Mouse (Mus musculus) stomach, embryonic 16.5 days (tissue): ENCODE data around the gene Kpna7. TPM values are rescaled to one million over a fixed set of nuclear protein-coding genes. Genes with fewer than 3 reads are reported as not detected.
A peak's percentile ranks its signal among the peaks of the same experiment; 100 is the strongest.
"Not testable (repeated sequence)": the region's sequence is repeated elsewhere in the genome, so short reads cannot be mapped to it uniquely, and the experiment has no call there.

Experiments
- ATAC-seq: fragments of 200-750 bp; cut with Nextera tagmentation; 2 replicates; pipeline ENCODE4 v1.8.0; 2017; ENCODE audit warnings: moderate number of reproducible peaks, moderate TSS enrichment; ENCODE audit not compliant: insufficient read depth, low FRiP score
- H3K27ac ChIP-seq: fragments of 300-500 bp; sonication (generic); 2 replicates; pipeline ENCODE4 v1.5.1; 2014; ENCODE audit warnings: low read length
- H3K27me3 ChIP-seq: fragments of 300-500 bp; sonication (generic); 2 replicates; pipeline ENCODE4 v1.6.1; 2014; ENCODE audit warnings: low read length, control low read depth, mixed read lengths; ENCODE audit not compliant: control insufficient read depth, insufficient read depth
- H3K36me3 ChIP-seq: fragments of 300-500 bp; sonication (generic); 2 replicates; pipeline ENCODE4 v1.6.1; 2014; ENCODE audit warnings: low read length; ENCODE audit not compliant: control insufficient read depth, insufficient read depth
- H3K4me1 ChIP-seq: fragments of 300-500 bp; sonication (generic); 2 replicates; pipeline ENCODE4 v1.6.1; 2014; ENCODE audit warnings: low read length, control low read depth, mixed read lengths; ENCODE audit not compliant: control insufficient read depth, insufficient read depth
- H3K4me2 ChIP-seq: fragments of 300-500 bp; sonication (generic); 2 replicates; pipeline ENCODE4 v1.6.1; 2014; ENCODE audit warnings: low read depth, low read length, mixed read lengths
- H3K4me3 ChIP-seq: fragments of 300-500 bp; sonication (generic); replicated peaks from 2 replicates; pipeline ENCODE4 v1.5.1; 2014; ENCODE audit warnings: mild to moderate bottlenecking, low read length
- H3K9ac ChIP-seq: fragments of 300-500 bp; sonication (generic); 2 replicates; pipeline ENCODE4 v1.6.1; 2014; ENCODE audit warnings: low read length
- H3K9me3 ChIP-seq: fragments of 300-500 bp; sonication (generic); replicated peaks from 2 replicates; pipeline ENCODE4 v1.6.1; 2016; ENCODE audit warnings: low read length, control low read depth; ENCODE audit not compliant: control insufficient read depth
- WGBS: fragments of 180-500 bp; shearing (Covaris S2); extraction: QIAGEN DNeasy Blood & Tissue Kit; methylation state at CpG from one replicate; pipeline ENCODE4 v1.1.7; 2014; 5-methylcytosine and 5-hydroxymethylcytosine counted together
- polyA plus RNA-seq: library from polyadenylated mRNA; unstranded; fragments of >200 nt; fragmentation: Nextera tagmentation; extraction: Ambion mirVana; gene quantifications from 2 replicates; pipeline ENCODE4 v1.2.1, GENCODE M21; 2015

Gene Kpna7
- polyA plus RNA-seq, 1 experiment from 2014 or later: 0.08 TPM

GRCm38 (mm10) chr5:145112566-145112965, 28.7 kb upstream of the Kpna7 start:
- no peak overlapping the region for H3K4me3 ChIP-seq
- H3K4me2 ChIP-seq: no peak overlapping the region
- H3K27ac ChIP-seq: no peak overlapping the region
- peaks cover 25% of the 10 kb centered on the region for H3K4me1 ChIP-seq
- no peaks in the 10 kb centered on the region for H3K27me3 ChIP-seq
- H3K36me3 ChIP-seq: peaks cover 6% of the 10 kb centered on the region; the same call in 1 of the 2 replicates
- no peak for ATAC-seq
- no peak overlapping the region for H3K9ac ChIP-seq
- 79% methylated on average over 8 of the region's 8 CpGs for WGBS
- H3K9me3 ChIP-seq: no peaks in the 10 kb centered on the region

- WGBS: 82% methylated on average over 6 of the region's 6 CpGs
- no peak overlapping the region for H3K27ac ChIP-seq
- peaks cover 7% of the 10 kb centered on the region for H3K4me1 ChIP-seq
- no peaks in the 10 kb centered on the region for H3K9me3 ChIP-seq
- H3K27me3 ChIP-seq: no peaks in the 10 kb centered on the region
- no peak overlapping the region for H3K9ac ChIP-seq
- ATAC-seq: no peak
- peaks cover 8% of the 10 kb centered on the region; the same call in 1 of the 2 replicates for H3K36me3 ChIP-seq
- no peak overlapping the region for H3K4me2 ChIP-seq
- H3K4me3 ChIP-seq: no peak overlapping the region
Observed at GRCm38 (mm10) chr5:145110401-145110800, 26.6 kb upstream of the Kpna7 start.

- Histone ChIP-seq H3K9ac (no peak overlapping the region), H3K36me3 (peaks cover 35% of the 10 kb centered on the region), H3K4me1 (no peaks in the 10 kb centered on the region), H3K4me2 (no peak overlapping the region), H3K9me3 (no peaks in the 10 kb centered on the region), H3K27ac (no peak overlapping the region), H3K4me3 (no peak overlapping the region), H3K27me3 (no peaks in the 10 kb centered on the region)
- 85% methylated on average over 9 of the region's 9 CpGs for WGBS
- no peak for ATAC-seq
Observed at GRCm38 (mm10) chr5:145105694-145106275, 22.0 kb upstream of the Kpna7 start.

- H3K27ac ChIP-seq: no peak overlapping the region
- no peaks in the 10 kb centered on the region for H3K27me3 ChIP-seq
- 84% methylated on average over 9 of the region's 9 CpGs for WGBS
- peak; percentile 49; the same call in 1 of the 2 replicates for ATAC-seq
- no peak overlapping the region for H3K4me3 ChIP-seq
- H3K36me3 ChIP-seq: peaks cover 45% of the 10 kb centered on the region
- H3K4me1 ChIP-seq: no peaks in the 10 kb centered on the region
- H3K9me3 ChIP-seq: no peaks in the 10 kb centered on the region
- H3K4me2 ChIP-seq: no peak overlapping the region
- H3K9ac ChIP-seq: no peak overlapping the region
Observed at GRCm38 (mm10) chr5:145104328-145104727, 20.5 kb upstream of the Kpna7 start.

GRCm38 (mm10) chr5:145102706-145103105, 18.9 kb upstream of the Kpna7 start:
- ATAC-seq: peak; percentile 68; the same call in 1 of the 2 replicates
- H3K4me2 ChIP-seq: no peak overlapping the region
- H3K4me1 ChIP-seq: no peaks in the 10 kb centered on the region
- H3K36me3 ChIP-seq: peaks cover 45% of the 10 kb centered on the region
- no peak overlapping the region for H3K9ac ChIP-seq
- H3K27ac ChIP-seq: no peak overlapping the region
- H3K4me3 ChIP-seq: no peak overlapping the region
- no peaks in the 10 kb centered on the region for H3K9me3 ChIP-seq
- 67% methylated on average over 4 of the region's 4 CpGs for WGBS
- no peaks in the 10 kb centered on the region for H3K27me3 ChIP-seq

- not testable (repeated sequence) for H3K4me1 ChIP-seq, H3K27ac ChIP-seq, ATAC-seq, H3K4me2 ChIP-seq, H3K9ac ChIP-seq, H3K4me3 ChIP-seq, H3K9me3 ChIP-seq, H3K27me3 ChIP-seq
- 97% methylated on average over 11 of the region's 11 CpGs for WGBS
- H3K36me3 ChIP-seq: peaks cover 45% of the 10 kb centered on the region
Observed at GRCm38 (mm10) chr5:145101451-145101850, 17.6 kb upstream of the Kpna7 start.

GRCm38 (mm10) chr5:145100960-145101359, 17.1 kb upstream of the Kpna7 start:
- H3K36me3 ChIP-seq: peaks cover 49% of the 10 kb centered on the region
- 92% methylated on average over 9 of the region's 9 CpGs for WGBS
- no peak overlapping the region for H3K4me3 ChIP-seq
- H3K27ac ChIP-seq: no peak overlapping the region
- no peak overlapping the region for H3K9ac ChIP-seq
- no peaks in the 10 kb centered on the region for H3K9me3 ChIP-seq
- no peaks in the 10 kb centered on the region for H3K4me1 ChIP-seq
- no peak overlapping the region for H3K4me2 ChIP-seq
- no peak for ATAC-seq
- H3K27me3 ChIP-seq: no peaks in the 10 kb centered on the region

GRCm38 (mm10) chr5:145098340-145098821, 14.6 kb upstream of the Kpna7 start:
- Histone ChIP-seq H3K4me2 (no peak overlapping the region), H3K27me3 (no peaks in the 10 kb centered on the region), H3K4me3 (no peak overlapping the region), H3K9ac (no peak overlapping the region), H3K27ac (no peak overlapping the region), H3K4me1 (no peaks in the 10 kb centered on the region), H3K9me3 (no peaks in the 10 kb centered on the region), H3K36me3 (peaks cover 39% of the 10 kb centered on the region)
- ATAC-seq: no peak
- WGBS: 91% methylated on average over 10 of the region's 10 CpGs

- Histone ChIP-seq H3K9me3 (no peaks in the 10 kb centered on the region), H3K4me3 (no peak overlapping the region), H3K4me2 (no peak overlapping the region), H3K36me3 (peaks cover 43% of the 10 kb centered on the region; the same call in 1 of the 2 replicates), H3K4me1 (no peaks in the 10 kb centered on the region), H3K9ac (no peak overlapping the region), H3K27ac (no peak overlapping the region), H3K27me3 (no peaks in the 10 kb centered on the region)
- no peak for ATAC-seq
- 90% methylated on average over 4 of the region's 4 CpGs for WGBS
Observed at GRCm38 (mm10) chr5:145096195-145096594, 12.4 kb upstream of the Kpna7 start.
